Mouse (Mus musculus) hindbrain, embryonic 12.5 days (tissue): ENCODE measurements at regions not wholly inside any gene's neighbourhood (a gene's known extent, or its start where the extent isn't known, plus 50 kb on each side); places are given as distances from the start of the nearest gene placed in this dataset.

ENCODE experiments used
- ATAC-seq: fragments of 200-750 bp; cut with Nextera tagmentation; 2 replicates; pipeline ENCODE4 v1.8.0; 2017; ENCODE audit warnings: moderate TSS enrichment; ENCODE audit not compliant: low FRiP score
- H3K27ac ChIP-seq: fragments of 300-500 bp; sonication (generic); 2 replicates; pipeline ENCODE4 v1.5.1; 2016; ENCODE audit warnings: mild to moderate bottlenecking
- H3K27me3 ChIP-seq: fragments of 300-500 bp; sonication (generic); 2 replicates; pipeline ENCODE4 v1.6.1; 2016; ENCODE audit warnings: mild to moderate bottlenecking
- H3K36me3 ChIP-seq: fragments of 300-500 bp; sonication (generic); 2 replicates; pipeline ENCODE4 v1.6.1; 2016; ENCODE audit warnings: mild to moderate bottlenecking
- H3K4me1 ChIP-seq: fragments of 300-500 bp; sonication (generic); 2 replicates; pipeline ENCODE4 v1.6.1; 2016
- H3K4me2 ChIP-seq: fragments of 300-500 bp; sonication (generic); replicated peaks from 2 replicates; pipeline ENCODE4 v1.6.1; 2016; ENCODE audit warnings: mild to moderate bottlenecking
- H3K4me3 ChIP-seq: fragments of 300-500 bp; sonication (generic); 2 replicates; pipeline ENCODE4 v1.5.1; 2016; ENCODE audit warnings: mild to moderate bottlenecking
- H3K9ac ChIP-seq: fragments of 300-500 bp; sonication (generic); 2 replicates; pipeline ENCODE4 v1.6.1; 2016; ENCODE audit warnings: mild to moderate bottlenecking, moderate library complexity
- H3K9me3 ChIP-seq: fragments of 300-500 bp; sonication (generic); replicated peaks from 2 replicates; pipeline ENCODE4 v1.6.1; 2016; ENCODE audit warnings: mild to moderate bottlenecking
- WGBS: fragments of 180-500 bp; shearing (Covaris S2); methylation state at CpG from one replicate; pipeline ENCODE4 v1.1.7; 2016; 5-methylcytosine and 5-hydroxymethylcytosine counted together

DNA sequence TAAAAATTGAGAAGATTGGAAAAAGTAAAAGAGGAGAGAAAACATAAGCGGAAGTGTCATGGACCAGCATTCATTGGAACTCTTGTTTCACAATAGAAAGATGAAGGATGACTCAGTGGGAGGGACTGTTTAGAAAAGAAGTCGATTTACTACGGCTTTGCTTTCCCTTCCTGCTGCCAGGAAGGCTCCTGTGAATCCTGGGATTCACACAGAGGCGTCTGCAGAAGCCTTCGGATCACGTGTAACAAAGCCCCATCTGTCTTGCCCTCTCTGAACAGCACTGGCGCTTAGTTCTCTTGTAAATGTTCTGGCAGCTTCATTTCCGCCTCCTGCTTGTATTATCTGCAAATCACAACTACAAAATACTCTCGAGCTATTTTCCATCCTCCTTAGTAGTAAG lies 94.0 kb downstream of the Cct8l1 start:
- H3K9ac ChIP-seq: no peak overlapping the region
- H3K27me3 ChIP-seq: no peaks in the 10 kb centered on the region
- no peak overlapping the region for H3K4me2 ChIP-seq
- H3K9me3 ChIP-seq: no peaks in the 10 kb centered on the region
- ATAC-seq: peak; percentile 78
- 12% methylated on average over 9 of the region's 9 CpGs for WGBS
- no peak overlapping the region for H3K4me3 ChIP-seq
- no peak overlapping the region for H3K27ac ChIP-seq
- H3K36me3 ChIP-seq: no peaks in the 10 kb centered on the region
- H3K4me1 ChIP-seq: no peaks in the 10 kb centered on the region

DNA sequence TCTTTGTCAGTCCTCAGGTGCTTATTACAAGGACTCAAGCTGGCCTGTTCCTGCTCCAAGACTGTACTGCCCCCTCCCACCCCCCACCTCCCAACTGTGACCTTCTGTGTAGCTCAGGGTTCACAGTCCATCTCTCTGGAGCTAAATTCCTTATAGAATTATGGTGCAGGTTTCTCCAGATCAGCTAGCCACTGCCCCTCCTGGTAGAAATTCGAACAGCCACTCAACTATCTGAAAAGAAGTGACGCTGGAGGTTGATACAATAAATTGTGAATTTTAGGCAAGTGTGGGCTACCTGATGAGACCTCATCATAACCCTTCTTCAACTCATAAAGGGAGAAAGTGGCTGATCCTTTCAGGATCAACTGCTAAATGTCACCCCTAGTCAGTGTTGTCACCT lies 86.3 kb downstream of the Cct8l1 start:
- Histone ChIP-seq H3K36me3 (no peaks in the 10 kb centered on the region), H3K9ac (no peak overlapping the region), H3K27me3 (no peaks in the 10 kb centered on the region), H3K27ac (no peak overlapping the region), H3K4me2 (no peak overlapping the region), H3K9me3 (no peaks in the 10 kb centered on the region), H3K4me1 (no peaks in the 10 kb centered on the region), H3K4me3 (no peak overlapping the region)
- 63% methylated on average over 2 of the region's 2 CpGs for WGBS
- ATAC-seq: no peak

DNA sequence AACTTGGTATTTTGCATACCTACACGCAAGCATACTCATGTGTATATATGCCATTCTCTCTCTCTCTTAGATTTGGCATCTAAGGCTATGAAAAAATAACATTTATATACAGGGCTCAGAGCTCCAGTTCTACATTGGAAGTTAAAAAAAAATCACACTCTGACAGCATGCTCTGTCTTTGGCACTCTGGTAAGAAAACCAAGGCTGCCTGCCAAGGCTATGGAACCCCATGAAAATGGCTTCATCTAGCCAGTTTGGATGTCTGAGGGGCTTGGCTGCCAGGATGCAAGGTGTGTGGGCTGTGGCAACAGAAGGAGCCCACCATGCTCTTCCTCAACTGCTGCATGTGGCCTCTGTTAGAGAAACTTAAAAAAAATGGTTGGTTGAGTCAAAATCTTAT lies 83.5 kb downstream of the Cct8l1 start:
- H3K27ac ChIP-seq: no peak overlapping the region
- H3K36me3 ChIP-seq: no peaks in the 10 kb centered on the region
- no peak overlapping the region for H3K9ac ChIP-seq
- 93% methylated on average over 1 of the region's 1 CpGs for WGBS
- no peaks in the 10 kb centered on the region for H3K27me3 ChIP-seq
- no peaks in the 10 kb centered on the region for H3K9me3 ChIP-seq
- ATAC-seq: no peak
- no peak overlapping the region for H3K4me3 ChIP-seq
- H3K4me2 ChIP-seq: no peak overlapping the region
- no peaks in the 10 kb centered on the region for H3K4me1 ChIP-seq

DNA sequence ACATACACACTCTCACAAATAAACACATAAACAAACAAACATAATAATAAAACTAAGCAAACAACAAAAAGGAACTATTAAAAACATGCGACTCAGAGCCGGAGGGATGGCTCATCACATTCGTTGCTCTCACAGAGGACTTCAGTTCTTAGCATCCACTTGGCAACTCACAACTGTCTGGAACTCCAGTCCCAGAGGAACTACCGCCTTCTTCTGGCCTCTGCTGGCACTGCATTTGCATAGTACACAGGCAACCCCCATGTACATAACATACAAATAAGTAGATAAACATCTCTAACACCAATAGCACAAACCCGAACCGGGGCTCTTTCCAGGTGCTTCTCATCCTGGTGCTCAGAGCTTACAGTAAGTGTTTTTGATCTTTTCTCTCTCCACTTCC lies 81.9 kb downstream of the Cct8l1 start:
- H3K9ac ChIP-seq: no peak overlapping the region
- no peaks in the 10 kb centered on the region for H3K9me3 ChIP-seq
- ATAC-seq: no peak

GRCm38 (mm10) chr5:25591709-25592108 lies 75.8 kb downstream of the Cct8l1 start:
- H3K9ac ChIP-seq: no peak overlapping the region
- H3K4me1 ChIP-seq: no peaks in the 10 kb centered on the region
- H3K4me2 ChIP-seq: no peak overlapping the region
- H3K27ac ChIP-seq: no peak overlapping the region
- ATAC-seq: no peak
- no peaks in the 10 kb centered on the region for H3K9me3 ChIP-seq
- no peaks in the 10 kb centered on the region for H3K27me3 ChIP-seq
- no peaks in the 10 kb centered on the region for H3K36me3 ChIP-seq
- H3K4me3 ChIP-seq: no peak overlapping the region

More for the DNA sequence above, 81.9 kb downstream of the Cct8l1 start:
- Histone ChIP-seq H3K27ac (no peak overlapping the region), H3K4me2 (no peak overlapping the region), H3K4me3 (no peak overlapping the region), H3K4me1 (no peaks in the 10 kb centered on the region), H3K36me3 (no peaks in the 10 kb centered on the region), H3K27me3 (no peaks in the 10 kb centered on the region)
- WGBS: 90% methylated on average over 6 of the region's 6 CpGs
